Mouse (Mus musculus) MEL (cell line): ENCODE results near the gene Sept9.

Experiments used
- BHLHE40 ChIP-seq: IDR thresholded peaks from 2 replicates; pipeline ENCODE4 v1.6.1; 2012; ENCODE audit warnings: low read depth, mild to moderate bottlenecking, inconsistent platforms, low read length, improper control_type of control experiment, borderline replicate concordance
- CTCF ChIP-seq, 3 experiments: IDR thresholded peaks in 2 of 3; conservative IDR thresholded peaks in 1 of 3; 2 replicates each; pipeline ENCODE4 v1.5.1; 2011 to 2012; ENCODE audit warnings: low read length in 3 of 3, low read depth in 2 of 3, mild to moderate bottlenecking in 2 of 3, improper control_type of control experiment in 1 of 3, inconsistent platforms in 1 of 3, mixed read lengths in 1 of 3, moderate library complexity in 1 of 3; ENCODE audit not compliant: control insufficient read depth in 1 of 3, insufficient read depth in 1 of 3, poor library complexity in 1 of 3, severe bottlenecking in 1 of 3
- E2F4 ChIP-seq: IDR thresholded peaks from 2 replicates; pipeline ENCODE4 v1.6.1; 2011; ENCODE audit warnings: low read depth, low read length, improper control_type of control experiment, borderline replicate concordance
- EP300 ChIP-seq, 2 experiments: IDR thresholded peaks; 2 replicates each; pipeline ENCODE4 v1.6.1; 2011; ENCODE audit warnings: improper control_type of control experiment in 2 of 2, low read length in 2 of 2, low read depth in 1 of 2, mild to moderate bottlenecking in 1 of 2
- GATA1 ChIP-seq: IDR thresholded peaks from 2 replicates; pipeline ENCODE4 v1.6.1; 2011; ENCODE audit warnings: low read depth, low read length, improper control_type of control experiment
- MAX ChIP-seq: IDR thresholded peaks from 2 replicates; pipeline ENCODE4 v1.6.1; 2011; ENCODE audit warnings: low read length, improper control_type of control experiment
- NRF1 ChIP-seq: IDR thresholded peaks from 2 replicates; pipeline ENCODE4 v1.6.1; 2014; ENCODE audit warnings: low read depth, mild to moderate bottlenecking, inconsistent platforms, low read length, improper control_type of control experiment, moderate library complexity; ENCODE audit not compliant: poor library complexity, insufficient read depth, severe bottlenecking
- POLR2A ChIP-seq, 2 experiments: IDR thresholded peaks; 2 replicates each; pipeline ENCODE4 v1.6.1; 2011 to 2012; ENCODE audit warnings: low read length in 2 of 2, mild to moderate bottlenecking in 2 of 2, control low read depth in 1 of 2, improper control_type of control experiment in 1 of 2, low read depth in 1 of 2, moderate library complexity in 1 of 2; ENCODE audit not compliant: control insufficient read depth in 1 of 2, insufficient read depth in 1 of 2, poor library complexity in 1 of 2
- POLR2AphosphoS2 ChIP-seq: IDR thresholded peaks from 2 replicates; pipeline ENCODE4 v1.6.1; 2011; ENCODE audit warnings: low read length, improper control_type of control experiment

- TF ChIP-seq CTCF (IDR thresholded peaks at IDR 0.05 in 2 of 3, conservative IDR thresholded peaks at IDR 0.05 in 1 of 3; ENCODE audit: control insufficient read depth in 1 of 3, insufficient read depth in 1 of 3, low read depth in 2 of 3, low read length in 3 of 3, poor library complexity in 1 of 3, severe bottlenecking in 1 of 3) (no peak), BHLHE40 (no peak), EP300 (IDR thresholded peaks at IDR 0.05; ENCODE audit: low read depth in 1 of 2, low read length in 2 of 2) (no peak), POLR2A (IDR thresholded peaks at IDR 0.05; ENCODE audit: control insufficient read depth in 1 of 2, insufficient read depth in 1 of 2, low read depth in 1 of 2, low read length in 2 of 2, poor library complexity in 1 of 2) (no peak), NRF1 (no peak), MAX (no peak), GATA1 (no peak), E2F4 (no peak), POLR2AphosphoS2 (no peak)
These were observed 212.2 kb downstream of the Sept9 start for GRCm38 (mm10) chr11:117411663-117412062.
